Mouse (Mus musculus) spleen, adult 2 months (tissue): ENCODE measurements around the gene Fth1.

Source experiments
- CTCF ChIP-seq: fragments of 200-500 bp; IDR thresholded peaks from 2 replicates; pipeline ENCODE4 v1.5.1; 2011; ENCODE audit warnings: mild to moderate bottlenecking, inconsistent platforms; ENCODE audit not compliant: insufficient read depth, insufficient read length, insufficient replicate concordance; ENCODE audit errors: extremely low read depth
- POLR2A ChIP-seq: fragments of 200-500 bp; IDR thresholded peaks from 2 replicates; pipeline ENCODE4 v1.6.1; 2011; ENCODE audit warnings: low read depth, low read length, inconsistent platforms

DNA sequence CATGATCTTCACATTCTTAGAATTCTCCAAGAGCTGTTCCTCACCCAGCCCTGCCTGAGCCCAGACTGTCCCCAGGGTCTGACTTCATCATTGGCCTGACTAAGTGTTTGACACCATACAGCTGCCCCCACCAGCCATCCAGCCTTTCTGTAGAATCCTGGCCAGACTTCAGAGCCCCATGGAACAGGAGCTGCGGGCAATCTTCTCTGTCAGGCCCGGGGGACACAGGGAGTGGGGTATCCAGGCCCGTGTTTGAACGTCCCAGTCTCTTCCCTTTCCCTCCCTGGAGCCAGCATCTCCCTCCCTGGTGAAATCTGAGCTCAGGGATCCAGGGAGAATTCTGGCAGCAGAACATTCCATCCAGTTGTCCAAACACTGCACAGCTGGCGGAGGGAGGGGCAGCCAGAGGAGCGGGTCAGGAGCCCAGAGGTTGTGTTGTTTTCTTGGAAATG is 32.5 kb downstream of the Fth1 start:
- TF ChIP-seq CTCF, result no peak
- TF ChIP-seq POLR2A, result no peak
